Mouse (Mus musculus): Measurements from ENCODE around the gene Olfr105-ps. TPM values are rescaled to one million over a fixed set of nuclear protein-coding genes. Genes with fewer than 3 reads are reported as not detected.

Olfr105-ps gene
- not detected in 2 replicates for polyA plus RNA-seq (2015; fragmentation: Nextera tagmentation; extraction: Ambion mirVana)

- Histone ChIP-seq H3K4me2 (no peak within 1 kb of the TSS), H3K9me3 (no peaks in the 10 kb centered on the region), H3K27ac (replicated peaks) (no peak within 1 kb of the TSS), H3K27me3 (no peaks in the 10 kb centered on the region), H3K4me1 (replicated peaks) (no peaks in the 10 kb centered on the region), H3K9ac (no peak within 1 kb of the TSS), H3K36me3 (no peaks in the 10 kb centered on the region), H3K4me3 (no peak within 1 kb of the TSS)
- ATAC-seq (ENCODE audit: low read depth), result no peak
Observed at GRCm38 (mm10) chr17:37378733-37379132, at the start of gene Olfr105-ps. TSS of gene Olfr105-ps (plus strand) at chr17:37379033.

GRCm38 (mm10) chr17:37339598-37339997 lies 39.2 kb upstream of the Olfr105-ps start, which contains the start of gene Olfr103:
TSS of gene Olfr103 (minus strand) at chr17:37339698.
- 94% methylated on average over 2 of the region's 2 CpGs for WGBS

GRCm38 (mm10) chr17:37359282-37359681 lies 19.6 kb upstream of the Olfr105-ps start, which contains the start of gene Olfr104-ps:
TSS of gene Olfr104-ps (plus strand) at chr17:37359582.
- Histone ChIP-seq H3K27ac (replicated peaks) (no peak within 1 kb of the TSS), H3K9ac (no peak within 1 kb of the TSS), H3K27me3 (no peaks in the 10 kb centered on the region), H3K4me1 (replicated peaks) (no peaks in the 10 kb centered on the region), H3K4me3 (no peak within 1 kb of the TSS), H3K36me3 (no peaks in the 10 kb centered on the region), H3K9me3 (no peaks in the 10 kb centered on the region), H3K4me2 (no peak within 1 kb of the TSS)
- ATAC-seq (ENCODE audit: low read depth), result no peak

More at GRCm38 (mm10) chr17:37339598-37339997, 39.2 kb upstream of the Olfr105-ps start, which contains the start of gene Olfr103:
- no peaks in the 10 kb centered on the region for H3K4me1 ChIP-seq (replicated peaks)
- no peaks in the 10 kb centered on the region for H3K27me3 ChIP-seq
- no peaks in the 10 kb centered on the region for H3K9me3 ChIP-seq
- no peak within 1 kb of the TSS for H3K9ac ChIP-seq
- H3K36me3 ChIP-seq, result no peaks in the 10 kb centered on the region
- H3K4me2 ChIP-seq, result no peak within 1 kb of the TSS
- no peak within 1 kb of the TSS for H3K4me3 ChIP-seq
- no peak for ATAC-seq (ENCODE audit: low read depth)
- H3K27ac ChIP-seq (replicated peaks), result no peak within 1 kb of the TSS

- Histone ChIP-seq H3K4me1 (replicated peaks) (no peaks in the 10 kb centered on the region), H3K4me2 (no peak within 1 kb of the TSS), H3K9me3 (no peaks in the 10 kb centered on the region), H3K36me3 (no peaks in the 10 kb centered on the region), H3K9ac (no peak within 1 kb of the TSS), H3K27me3 (no peaks in the 10 kb centered on the region), H3K27ac (replicated peaks) (no peak within 1 kb of the TSS), H3K4me3 (no peak within 1 kb of the TSS)
- ATAC-seq (ENCODE audit: low read depth), result no peak
- 76% methylated on average over 1 of the region's 1 CpGs for WGBS
Observed at GRCm38 (mm10) chr17:37390093-37390492, 11.3 kb downstream of the Olfr105-ps start, which contains the start of gene Olfr106-ps. TSS of gene Olfr106-ps (plus strand) at chr17:37390393.

- Histone ChIP-seq H3K27ac (replicated peaks) (no peak within 1 kb of the TSS), H3K9ac (no peak within 1 kb of the TSS), H3K9me3 (no peaks in the 10 kb centered on the region), H3K4me3 (no peak within 1 kb of the TSS), H3K4me1 (replicated peaks) (no peaks in the 10 kb centered on the region), H3K4me2 (no peak within 1 kb of the TSS), H3K27me3 (no peaks in the 10 kb centered on the region), H3K36me3 (no peaks in the 10 kb centered on the region)
- 81% methylated on average over 3 of the region's 3 CpGs for WGBS
- ATAC-seq (ENCODE audit: low read depth), result no peak
Observed at GRCm38 (mm10) chr17:37398926-37399325, 20.1 kb downstream of the Olfr105-ps start, which contains the start of gene Olfr107. TSS of gene Olfr107 (plus strand) at chr17:37399226.

- Histone ChIP-seq H3K27me3 (no peaks in the 10 kb centered on the region), H3K36me3 (no peaks in the 10 kb centered on the region), H3K4me2 (no peak overlapping the region), H3K27ac (replicated peaks) (no peak overlapping the region), H3K4me3 (no peak overlapping the region), H3K9me3 (no peaks in the 10 kb centered on the region), H3K9ac (no peak overlapping the region), H3K4me1 (replicated peaks) (no peaks in the 10 kb centered on the region)
- ATAC-seq (ENCODE audit: low read depth), result no peak
Observed at GRCm38 (mm10) chr17:37413380-37413779, 34.5 kb downstream of the Olfr105-ps start.

Other genes with a start within 250 kb of the Olfr105-ps start
- gene Olfr93, start 217.5 kb upstream of the Olfr105-ps start, polyA plus RNA-seq (2015; fragmentation: Nextera tagmentation; extraction: Ambion mirVana), result not detected in 2 replicates
- gene Ubd, start 185.1 kb upstream of the Olfr105-ps start, polyA plus RNA-seq (2015; fragmentation: Nextera tagmentation; extraction: Ambion mirVana), result not detected in 2 replicates
- gene Olfr94, start 178.0 kb upstream of the Olfr105-ps start, polyA plus RNA-seq (2015; fragmentation: Nextera tagmentation; extraction: Ambion mirVana), result not detected in 2 replicates
- gene Olfr95, start 165.9 kb upstream of the Olfr105-ps start, polyA plus RNA-seq (2015; fragmentation: Nextera tagmentation; extraction: Ambion mirVana), result not detected in 2 replicates
- gene Olfr96, start 158.9 kb upstream of the Olfr105-ps start, polyA plus RNA-seq (2015; fragmentation: Nextera tagmentation; extraction: Ambion mirVana), result not detected in 2 replicates
- not detected in 2 replicates for gene Olfr97, start 141.7 kb upstream of the Olfr105-ps start, polyA plus RNA-seq (2015; fragmentation: Nextera tagmentation; extraction: Ambion mirVana)
- gene Olfr98, start 115.3 kb upstream of the Olfr105-ps start, polyA plus RNA-seq (2015; fragmentation: Nextera tagmentation; extraction: Ambion mirVana), result not detected in 2 replicates
- gene H2-M3, start 108.8 kb upstream of the Olfr105-ps start, polyA plus RNA-seq (2015; fragmentation: Nextera tagmentation; extraction: Ambion mirVana), result 1.1 and 1.2 TPM in 2 replicates
- gene Olfr99, start 95.6 kb upstream of the Olfr105-ps start, polyA plus RNA-seq (2015; fragmentation: Nextera tagmentation; extraction: Ambion mirVana), result not detected in 2 replicates
- gene Olfr101, start 74.7 kb upstream of the Olfr105-ps start, polyA plus RNA-seq (2015; fragmentation: Nextera tagmentation; extraction: Ambion mirVana), result not detected in 2 replicates
- not detected in 2 replicates for gene Olfr102, start 62.0 kb upstream of the Olfr105-ps start, polyA plus RNA-seq (2015; fragmentation: Nextera tagmentation; extraction: Ambion mirVana)
- not detected in 2 replicates for gene Olfr103, start 39.3 kb upstream of the Olfr105-ps start, polyA plus RNA-seq (2015; fragmentation: Nextera tagmentation; extraction: Ambion mirVana)
- gene Olfr104-ps, start 19.5 kb upstream of the Olfr105-ps start, polyA plus RNA-seq (2015; fragmentation: Nextera tagmentation; extraction: Ambion mirVana), result not detected in 2 replicates
- not detected in 2 replicates for gene Olfr106-ps, start 11.4 kb downstream of the Olfr105-ps start, polyA plus RNA-seq (2015; fragmentation: Nextera tagmentation; extraction: Ambion mirVana)
- not detected in 2 replicates for gene Olfr107, start 20.2 kb downstream of the Olfr105-ps start, polyA plus RNA-seq (2015; fragmentation: Nextera tagmentation; extraction: Ambion mirVana)
- not detected in 2 replicates for gene Olfr108, start 66.4 kb downstream of the Olfr105-ps start, polyA plus RNA-seq (2015; fragmentation: Nextera tagmentation; extraction: Ambion mirVana)
- not detected in 2 replicates for gene Olfr109, start 79.9 kb downstream of the Olfr105-ps start, polyA plus RNA-seq (2015; fragmentation: Nextera tagmentation; extraction: Ambion mirVana)
- gene H2-M2, start 104.5 kb downstream of the Olfr105-ps start, polyA plus RNA-seq (2015; fragmentation: Nextera tagmentation; extraction: Ambion mirVana), result not detected in 2 replicates
- not detected in 2 replicates for gene Olfr110, start 113.4 kb downstream of the Olfr105-ps start, polyA plus RNA-seq (2015; fragmentation: Nextera tagmentation; extraction: Ambion mirVana)
- gene Olfr111, start 129.0 kb downstream of the Olfr105-ps start, polyA plus RNA-seq (2015; fragmentation: Nextera tagmentation; extraction: Ambion mirVana), result not detected in 2 replicates
- gene Olfr112, start 190.4 kb downstream of the Olfr105-ps start, polyA plus RNA-seq (2015; fragmentation: Nextera tagmentation; extraction: Ambion mirVana), result not detected in 2 replicates
- not detected in 2 replicates for gene Olfr113, start 198.6 kb downstream of the Olfr105-ps start, polyA plus RNA-seq (2015; fragmentation: Nextera tagmentation; extraction: Ambion mirVana)
- not detected in 2 replicates for gene Olfr114, start 213.7 kb downstream of the Olfr105-ps start, polyA plus RNA-seq (2015; fragmentation: Nextera tagmentation; extraction: Ambion mirVana)
- not detected in 2 replicates for gene Olfr115, start 248.1 kb downstream of the Olfr105-ps start, polyA plus RNA-seq (2015; fragmentation: Nextera tagmentation; extraction: Ambion mirVana)
- gene Olfr116, start 248.2 kb downstream of the Olfr105-ps start, polyA plus RNA-seq (2015; fragmentation: Nextera tagmentation; extraction: Ambion mirVana), result not detected in 2 replicates

All from neural tube, embryonic 13.5 days (tissue).